Mouse (Mus musculus) natural killer cell, adult 2 months (primary cell): ENCODE data around the gene Arl3.

Experiments used
- DNase-seq, 2 experiments: peaks; one replicate each; pipeline ENCODE4 v3.0.0; 2022; ENCODE audit warnings: low spot score in 2 of 2

Arl3 gene

DNA sequence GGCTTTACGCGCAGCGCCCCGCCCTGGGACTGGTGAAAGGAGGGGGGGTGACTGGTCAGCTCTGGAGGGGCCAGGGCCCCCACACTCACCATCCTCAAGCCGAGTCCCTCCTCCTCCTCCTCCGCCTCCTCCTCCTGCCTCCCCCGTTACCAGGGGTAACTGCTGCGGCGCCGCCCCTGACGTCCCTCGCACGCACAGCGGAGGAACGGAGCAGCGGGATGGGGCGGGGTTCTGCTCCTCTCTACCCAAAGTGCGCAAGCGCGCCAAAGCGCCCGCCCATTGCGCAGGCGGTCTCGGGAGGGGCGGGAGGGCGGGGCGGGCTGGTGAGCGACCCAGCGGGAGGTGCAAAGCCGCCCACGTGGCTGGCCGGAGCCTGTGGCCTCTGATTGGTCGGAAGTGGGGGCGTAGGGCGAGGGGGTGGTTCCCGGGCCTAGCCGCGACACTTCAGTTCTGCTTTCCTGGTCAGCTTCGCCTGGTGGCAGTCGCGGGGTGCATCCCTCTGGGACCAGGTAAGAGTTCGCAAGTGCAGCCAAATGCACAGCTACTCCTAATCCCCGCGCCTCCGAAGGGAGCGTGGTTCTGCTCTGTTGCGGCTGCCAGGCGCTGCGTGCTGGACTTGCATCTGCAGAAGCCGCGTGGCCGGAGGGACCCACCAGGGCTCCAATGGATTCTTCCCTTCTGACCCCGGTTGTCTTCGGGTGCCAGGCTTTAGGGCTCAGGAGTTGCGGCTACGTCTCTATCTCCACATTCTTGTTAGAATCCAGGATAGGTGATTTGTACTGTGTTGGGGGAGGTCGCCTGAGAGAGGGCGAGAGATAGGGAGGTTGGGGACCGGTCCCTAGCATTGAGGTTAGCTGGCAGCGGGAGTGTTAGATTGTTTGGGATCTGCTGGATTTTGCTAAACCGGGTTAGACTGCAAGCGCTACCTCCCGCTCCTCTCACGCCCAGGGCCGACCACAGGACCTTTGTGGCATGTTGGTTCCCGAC lies at the start of gene Arl3, which contains the start of gene Sfxn2:
Gene Arl3 (minus strand): TSS at position 248 of the 987 bp plus-strand sequence.
Gene Sfxn2 (plus strand): TSS at position 415 of the 987 bp plus-strand sequence.
- peak; percentile 89 to 94 for DNase-seq

DNA sequence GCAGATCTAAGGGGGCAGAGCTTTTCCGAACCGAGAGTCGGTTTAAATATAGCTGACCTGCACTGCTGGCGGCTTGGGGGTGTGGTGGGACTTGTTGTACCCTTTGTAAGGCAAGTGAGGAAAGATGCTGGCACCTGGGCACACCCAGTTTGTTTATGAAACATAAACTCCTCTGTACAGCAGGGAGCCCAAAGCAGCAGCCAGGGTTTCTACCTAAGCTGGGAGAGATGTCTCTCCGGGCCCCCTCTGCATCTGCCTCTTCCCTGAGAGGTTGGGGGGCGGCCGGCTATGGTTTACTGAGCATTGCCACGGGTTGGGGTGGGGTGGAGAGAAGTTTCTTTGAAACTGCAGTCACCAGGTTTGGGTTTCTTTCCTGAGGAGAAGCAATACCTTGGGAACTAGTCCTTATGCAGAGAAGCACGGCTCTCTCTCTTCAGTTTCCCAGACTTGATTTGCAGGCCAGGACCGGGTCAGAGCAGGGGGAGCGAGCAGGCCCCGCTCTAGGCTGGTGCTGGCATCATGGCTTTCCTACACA lies 49.7 kb upstream of the Arl3 start:
- no peak for DNase-seq

DNA sequence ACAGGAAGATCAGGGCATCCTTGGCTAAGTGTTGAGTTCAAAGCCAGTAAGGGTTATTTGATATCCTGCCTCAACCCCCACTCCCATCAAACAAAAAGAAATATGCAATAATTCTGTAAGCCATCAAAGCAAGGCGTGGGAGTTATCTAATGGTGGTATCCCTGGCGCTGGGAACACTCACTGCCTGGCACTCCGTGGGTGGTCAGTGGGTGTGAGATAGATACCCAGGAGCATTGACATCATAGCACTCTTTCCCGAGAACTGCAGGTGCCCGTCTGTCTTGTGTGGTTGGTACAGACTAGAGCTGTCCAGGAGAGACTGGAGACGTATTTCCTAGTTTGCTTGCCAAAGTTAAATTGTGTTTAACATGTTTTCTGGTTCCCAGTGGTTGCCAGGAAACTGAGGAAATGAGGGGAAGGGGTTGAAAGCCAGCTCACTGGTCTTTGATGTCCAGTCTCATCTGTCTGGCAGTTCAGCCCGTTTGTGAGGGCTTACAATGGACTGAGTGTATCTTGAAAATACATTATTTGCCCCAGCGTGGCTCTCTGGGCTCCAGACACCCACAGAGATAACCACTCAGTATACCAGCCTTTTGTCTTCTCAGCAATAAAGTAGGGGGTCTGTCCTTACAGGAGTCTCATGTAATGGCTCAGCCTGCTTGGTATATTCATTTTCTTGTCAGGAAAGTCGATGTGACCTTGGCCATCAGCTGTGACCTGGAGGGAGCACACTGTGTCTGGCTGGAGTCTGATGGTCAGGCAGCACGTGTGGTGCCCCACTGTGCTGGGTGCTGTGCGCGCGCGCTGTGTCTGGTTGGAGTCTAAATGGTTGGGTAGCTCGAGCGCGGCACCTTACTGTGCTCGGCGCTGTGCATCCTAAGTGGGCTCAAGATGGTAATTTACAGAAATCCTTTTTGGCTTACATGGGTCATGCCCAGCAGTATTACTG lies 48.5 kb upstream of the Arl3 start:
- no peak for DNase-seq

DNA sequence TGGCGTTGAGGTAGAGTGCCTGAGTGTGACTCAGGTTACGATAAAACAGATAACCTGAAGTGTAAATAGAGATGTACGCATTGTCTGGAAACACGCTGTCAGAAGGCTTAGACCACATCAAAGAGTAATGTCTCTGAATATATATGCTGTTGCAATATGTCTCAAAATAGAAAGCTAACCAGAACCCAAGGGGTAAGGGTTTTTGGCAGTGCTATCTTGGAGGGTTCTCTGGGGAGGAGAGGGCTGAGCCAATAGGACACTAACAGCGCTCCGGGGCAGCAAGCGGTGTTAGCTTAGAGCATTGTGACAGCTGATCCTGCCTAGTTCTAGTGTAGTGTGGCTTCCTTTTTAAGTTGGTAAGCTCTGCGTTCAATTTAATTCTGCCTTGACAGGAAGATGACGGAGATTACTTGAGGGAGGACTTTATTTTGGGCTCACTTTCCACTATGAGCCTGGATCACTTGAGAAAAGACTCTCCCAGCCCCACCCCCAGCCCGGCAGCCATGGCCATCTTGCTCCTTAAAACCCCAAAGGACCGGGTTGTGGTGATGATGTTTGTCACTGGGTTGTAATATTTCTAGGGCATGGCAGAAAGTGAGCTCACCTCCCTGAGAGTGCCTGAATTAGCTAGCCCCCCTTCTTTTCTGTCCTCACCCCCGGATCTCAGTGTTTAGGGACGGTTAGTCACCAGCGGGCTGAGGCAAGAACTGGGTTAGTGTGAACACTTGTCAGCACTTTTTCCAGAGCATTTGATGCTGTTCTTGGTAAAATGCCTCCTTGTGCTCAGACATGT lies 47.2 kb upstream of the Arl3 start:
- peak; percentile 70 to 82 for DNase-seq

DNA sequence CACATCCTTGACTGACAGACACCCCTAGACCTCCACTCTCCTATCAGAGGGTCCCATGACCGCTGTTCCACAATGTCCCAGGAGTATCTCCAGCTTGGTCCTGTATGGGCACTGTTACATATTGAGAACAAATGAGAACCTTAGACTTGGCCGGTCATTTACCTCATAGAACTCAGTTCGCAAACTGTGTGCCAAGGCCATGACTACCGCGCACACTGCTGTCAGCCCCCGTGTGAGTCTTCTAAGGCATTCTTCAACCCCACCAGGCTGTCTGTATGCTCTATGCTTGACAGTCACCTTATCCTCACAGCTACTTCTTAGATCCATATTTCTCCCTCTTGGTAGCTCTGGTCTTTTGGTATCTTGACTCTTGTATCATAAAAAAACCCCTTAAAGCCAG lies 46.5 kb upstream of the Arl3 start:
- no peak for DNase-seq

DNA sequence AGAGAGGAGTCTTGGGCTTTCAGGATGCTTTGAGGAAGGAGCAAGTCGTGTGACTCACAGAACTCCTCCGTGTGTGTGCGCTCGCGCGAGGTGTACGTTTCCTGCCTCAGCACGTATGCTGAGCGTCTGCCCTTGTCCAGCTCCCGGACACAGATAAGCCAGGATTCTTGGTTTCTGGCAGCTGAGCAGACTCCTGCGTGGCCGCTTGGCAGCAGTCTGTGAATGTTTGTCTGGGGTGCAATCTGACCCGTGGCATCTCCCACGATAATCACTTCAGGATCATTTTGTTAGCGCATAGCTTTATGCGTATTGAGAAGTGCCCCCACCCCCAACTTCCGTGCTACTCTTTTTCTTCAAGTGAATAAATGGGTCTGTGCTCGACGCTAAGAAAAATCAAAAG lies 46.0 kb upstream of the Arl3 start:
- no peak for DNase-seq

DNA sequence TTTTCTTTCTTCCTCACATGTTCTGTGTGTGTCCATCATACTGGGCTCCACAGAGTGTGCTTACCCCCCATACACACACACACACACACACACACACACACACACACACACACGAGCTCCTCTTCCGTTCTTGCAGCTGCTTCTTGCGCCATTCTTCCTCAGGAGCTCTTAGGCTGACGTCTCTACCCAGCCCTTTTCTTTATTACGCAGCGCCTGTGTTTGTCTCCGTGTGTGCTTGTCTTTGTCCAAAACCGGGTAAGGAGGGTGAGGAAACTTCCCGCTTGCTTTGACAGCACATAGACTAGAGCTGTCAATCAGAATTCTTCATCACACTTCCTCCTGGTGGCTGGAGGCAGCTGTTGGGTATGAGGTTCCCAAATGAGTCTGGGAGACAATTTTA lies 45.3 kb upstream of the Arl3 start:
- DNase-seq, result no peak

DNA sequence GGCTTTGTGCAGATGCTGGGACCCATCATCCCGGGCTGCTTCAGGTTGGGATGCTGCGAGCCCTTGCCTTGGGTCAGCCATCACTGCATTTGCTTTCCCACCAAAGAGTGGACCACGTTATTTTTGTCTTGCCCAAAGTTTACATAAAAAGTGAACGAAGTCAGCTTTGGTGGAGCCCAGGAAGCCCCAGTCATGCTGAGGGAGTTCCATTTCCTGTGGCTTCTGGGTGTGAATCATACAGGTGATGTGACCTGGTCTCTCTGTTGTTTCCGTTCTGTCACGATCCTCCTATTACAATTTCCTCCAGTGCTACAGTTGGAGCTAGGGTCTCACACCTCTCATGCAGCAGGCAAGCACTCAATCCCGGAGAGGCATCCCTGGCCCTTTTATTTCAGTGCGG lies 44.4 kb upstream of the Arl3 start:
- DNase-seq, result peak; percentile 47 to 53

DNA sequence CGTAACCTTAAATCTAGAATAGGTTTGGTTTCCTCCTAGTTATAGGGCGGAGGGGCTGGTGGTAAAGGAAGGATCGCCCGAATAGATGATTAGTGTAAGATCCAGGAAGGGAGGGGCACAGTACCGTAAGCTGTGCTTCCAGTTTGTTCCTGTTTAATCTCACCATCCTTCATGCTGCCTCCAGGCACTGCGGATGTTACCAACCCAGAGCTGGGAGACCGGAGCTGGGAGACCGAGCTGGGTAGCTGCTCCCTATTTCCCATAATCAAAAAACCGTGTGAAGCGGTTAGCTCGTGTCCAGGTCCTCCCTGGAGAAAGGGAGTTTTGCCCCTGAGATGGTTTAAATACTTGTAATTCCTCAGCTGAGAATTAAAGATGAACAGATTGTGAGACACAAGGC lies 43.4 kb upstream of the Arl3 start:
- DNase-seq, result no peak

DNA sequence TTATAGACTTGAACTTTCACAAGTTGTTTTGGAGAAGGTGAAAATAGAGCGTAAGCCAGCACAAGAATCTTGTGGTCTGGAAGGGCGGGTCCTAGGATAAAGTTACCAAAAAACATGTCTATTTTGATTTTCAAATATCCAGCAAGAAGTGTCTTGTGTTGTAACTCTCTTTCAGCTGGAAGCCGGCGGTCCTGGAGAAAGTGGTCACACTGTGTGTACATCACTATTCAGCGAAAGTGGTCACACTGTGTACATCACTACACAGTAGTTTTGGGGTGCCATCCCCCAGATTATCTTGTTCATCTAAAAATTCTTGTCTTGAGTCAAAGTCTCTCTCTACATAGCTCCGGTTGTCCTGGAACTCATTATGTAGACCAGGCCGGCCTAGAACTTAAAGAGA lies 35.2 kb upstream of the Arl3 start:
- DNase-seq, result no peak

DNA sequence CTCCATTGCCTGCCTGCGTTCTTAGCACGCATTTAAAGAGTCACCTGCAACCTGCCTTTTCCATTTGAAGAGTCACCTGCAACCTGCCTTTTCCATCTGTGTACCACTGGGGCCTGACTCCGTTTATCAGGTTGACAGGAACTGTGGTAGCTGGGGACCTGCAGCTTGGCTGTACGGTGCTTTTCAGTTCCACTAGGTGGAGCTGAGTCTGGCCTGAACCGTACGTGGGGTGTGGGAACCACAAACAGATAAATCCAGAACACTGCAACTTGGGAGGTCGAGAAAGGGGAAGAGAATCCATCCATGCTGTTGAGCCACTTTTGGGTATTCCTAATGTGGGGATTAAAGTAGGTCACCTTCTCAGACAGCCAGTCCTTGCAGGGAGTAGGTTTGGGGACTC lies 34.4 kb upstream of the Arl3 start:
- peak; percentile 34 to 43 for DNase-seq

DNA sequence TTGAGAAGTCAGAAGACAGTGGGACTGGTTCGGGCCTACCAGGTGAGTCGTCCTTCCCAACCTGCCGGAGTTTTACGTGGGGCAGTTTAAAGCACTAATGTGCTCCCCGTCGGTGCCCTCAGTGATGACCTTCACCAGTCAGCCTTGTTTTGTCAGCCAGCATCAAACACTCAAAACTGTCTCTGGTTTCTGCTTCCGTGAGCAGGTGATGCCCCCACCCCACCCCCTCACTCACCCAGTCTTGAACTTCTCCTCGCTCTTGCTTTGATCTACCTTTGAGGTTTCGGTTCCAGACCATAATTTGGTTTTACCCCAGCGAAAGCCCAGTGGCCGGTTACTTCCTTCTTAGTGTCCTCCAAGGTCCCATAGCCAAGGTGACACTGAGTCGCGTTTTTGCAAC lies 33.7 kb upstream of the Arl3 start:
- peak; percentile 48 to 50 for DNase-seq

DNA sequence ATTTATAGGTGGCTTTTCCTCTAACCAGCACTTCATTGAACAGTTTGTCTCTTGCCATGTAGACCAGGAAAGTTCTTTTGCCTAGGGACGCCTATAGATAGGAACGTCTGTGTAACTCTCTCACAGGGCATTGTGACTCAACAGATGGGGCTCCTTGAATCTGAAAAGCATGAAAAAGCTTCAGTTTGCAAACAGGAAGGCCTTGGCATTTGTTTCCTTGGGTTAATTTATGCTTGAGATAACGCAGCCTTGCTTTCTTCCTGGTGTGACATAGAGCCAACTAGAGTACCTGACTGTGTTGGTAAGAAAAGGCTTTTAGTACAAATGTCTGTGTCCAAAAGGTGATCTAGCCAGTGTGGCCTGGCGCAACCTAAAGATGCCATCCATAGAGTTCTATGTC lies 29.4 kb upstream of the Arl3 start:
- DNase-seq, result no peak

DNA sequence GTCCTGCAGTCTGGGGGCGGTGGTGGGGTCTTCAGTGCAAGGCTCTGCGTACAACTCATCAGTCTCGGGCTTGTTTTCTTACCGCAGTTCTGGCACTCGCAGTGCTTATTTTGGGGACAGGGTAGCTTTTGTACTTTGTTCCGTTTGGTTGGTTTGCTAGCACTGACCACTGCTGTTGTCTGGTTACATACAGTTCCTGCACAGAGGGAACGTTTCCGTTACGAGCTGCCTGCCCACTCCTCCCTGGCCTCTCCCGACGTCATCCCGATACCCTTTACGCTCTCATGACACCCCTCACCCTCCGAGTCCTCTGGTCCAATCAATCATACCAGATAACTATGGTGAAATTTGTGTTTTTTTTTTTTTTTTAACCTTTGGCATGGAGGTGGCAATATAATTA lies 28.5 kb upstream of the Arl3 start:
- DNase-seq, result peak in 1 of 2 experiments; percentile 19

DNA sequence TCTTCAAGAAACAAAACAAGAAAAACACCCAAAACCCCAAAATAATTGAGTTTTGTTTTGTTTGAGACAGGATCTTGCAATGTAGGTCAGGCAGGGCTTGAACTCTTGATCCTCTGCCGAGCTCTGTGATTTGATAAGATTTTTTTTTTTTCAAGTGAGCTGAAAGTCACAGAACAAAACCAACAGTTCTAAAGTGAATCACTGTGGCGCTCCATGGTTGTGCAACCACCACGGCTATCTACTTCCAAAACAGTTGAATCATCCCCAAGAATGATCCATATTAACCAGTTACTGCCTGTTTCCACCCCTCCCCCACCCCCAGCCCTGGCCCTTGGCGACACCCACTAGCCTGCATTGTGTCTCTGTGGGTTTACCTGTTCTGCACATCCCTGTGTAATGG lies 27.4 kb upstream of the Arl3 start:
- no peak for DNase-seq

DNA sequence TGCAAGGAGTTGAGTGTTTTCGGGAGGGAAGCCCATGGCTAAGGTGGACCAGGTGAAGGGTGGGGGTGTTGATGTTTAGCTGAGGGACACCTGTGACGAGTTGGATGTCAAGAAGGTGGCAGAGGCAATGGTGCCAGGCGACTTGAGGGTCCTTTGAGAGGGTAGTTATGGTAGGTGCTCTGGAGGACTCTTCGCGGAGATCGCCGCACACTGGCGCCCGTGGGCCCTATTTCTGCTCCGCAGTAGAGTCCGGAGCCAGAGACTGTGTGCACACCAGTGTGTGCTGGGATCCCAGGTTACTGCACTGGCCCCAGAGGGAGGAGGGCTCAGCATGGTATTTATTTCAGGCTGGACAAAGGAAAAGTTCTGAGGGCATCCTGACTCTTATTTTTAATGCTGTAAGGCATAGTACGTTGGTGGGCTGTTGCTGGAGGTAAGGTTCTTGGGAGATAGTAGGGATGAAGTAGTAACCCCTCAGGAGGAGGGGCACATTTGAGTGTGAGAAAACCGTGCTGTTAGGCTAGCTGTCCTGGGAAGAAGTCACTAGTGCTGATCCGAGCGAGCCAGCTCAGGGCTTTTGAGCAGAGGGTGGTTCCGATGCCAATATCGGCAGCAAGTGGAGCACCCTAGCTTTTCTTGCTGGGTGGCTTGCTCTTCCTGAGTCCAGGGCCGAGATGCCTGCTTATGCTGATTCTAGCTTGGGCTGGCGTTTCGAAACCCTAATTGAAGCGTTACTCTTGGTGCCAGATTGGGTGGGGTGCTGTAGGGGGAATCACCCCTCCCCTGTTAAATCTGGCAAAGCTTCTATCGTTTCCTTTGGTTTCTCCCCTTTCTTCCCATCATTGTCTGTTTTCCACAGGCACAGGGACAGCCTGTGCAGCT lies 26.6 kb upstream of the Arl3 start:
- no peak for DNase-seq

DNA sequence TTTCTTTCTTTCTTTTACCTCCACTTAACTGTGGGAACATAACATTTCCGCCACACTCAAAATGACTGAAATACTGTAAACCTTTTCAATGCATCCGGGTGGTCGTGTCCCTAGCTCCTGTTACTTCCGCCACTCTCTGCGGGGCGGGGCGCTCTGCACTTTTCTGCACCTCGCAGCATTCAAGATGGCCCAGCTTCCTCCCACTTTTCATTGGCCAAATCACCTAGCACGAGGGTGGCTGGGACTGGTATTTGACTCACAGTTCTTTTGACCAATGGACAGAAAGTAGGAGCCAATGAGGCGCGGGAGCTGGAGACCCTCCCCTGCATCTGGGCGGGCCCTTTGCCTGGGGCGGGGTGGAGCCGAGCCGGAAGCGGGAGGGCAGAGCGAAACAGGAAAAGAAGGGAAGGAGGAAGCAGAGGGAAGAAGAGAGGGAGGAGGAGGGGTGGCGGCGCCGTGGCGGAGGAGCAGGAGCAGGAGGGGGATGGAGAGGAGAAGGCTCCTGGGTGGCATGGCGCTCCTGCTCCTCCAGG lies 25.8 kb upstream of the Arl3 start, which contains the start of gene Wbp1l:
Gene Wbp1l (plus strand): TSS at position 365 of the 533 bp plus-strand sequence.
- peak; percentile 98 for DNase-seq

DNA sequence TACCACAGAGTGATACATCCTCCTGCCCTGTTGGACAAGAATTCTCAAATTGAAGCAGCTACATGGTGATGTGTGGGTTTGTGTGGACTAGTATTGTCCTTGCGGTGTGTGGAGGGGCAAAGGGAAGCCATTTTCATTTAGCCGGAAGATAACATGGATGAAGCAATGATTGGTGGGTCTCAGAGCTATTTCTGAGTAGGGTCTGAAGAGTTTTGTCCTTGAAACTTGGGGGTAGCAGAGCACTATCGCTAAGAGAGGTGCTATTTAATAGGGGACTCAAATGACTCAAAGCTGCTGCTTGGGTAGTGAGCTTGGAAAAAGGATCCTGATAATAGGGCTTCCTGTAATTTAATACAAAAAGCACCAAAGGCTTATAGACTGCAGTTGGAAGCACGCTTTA lies 25.2 kb upstream of the Arl3 start:
- no peak for DNase-seq

DNA sequence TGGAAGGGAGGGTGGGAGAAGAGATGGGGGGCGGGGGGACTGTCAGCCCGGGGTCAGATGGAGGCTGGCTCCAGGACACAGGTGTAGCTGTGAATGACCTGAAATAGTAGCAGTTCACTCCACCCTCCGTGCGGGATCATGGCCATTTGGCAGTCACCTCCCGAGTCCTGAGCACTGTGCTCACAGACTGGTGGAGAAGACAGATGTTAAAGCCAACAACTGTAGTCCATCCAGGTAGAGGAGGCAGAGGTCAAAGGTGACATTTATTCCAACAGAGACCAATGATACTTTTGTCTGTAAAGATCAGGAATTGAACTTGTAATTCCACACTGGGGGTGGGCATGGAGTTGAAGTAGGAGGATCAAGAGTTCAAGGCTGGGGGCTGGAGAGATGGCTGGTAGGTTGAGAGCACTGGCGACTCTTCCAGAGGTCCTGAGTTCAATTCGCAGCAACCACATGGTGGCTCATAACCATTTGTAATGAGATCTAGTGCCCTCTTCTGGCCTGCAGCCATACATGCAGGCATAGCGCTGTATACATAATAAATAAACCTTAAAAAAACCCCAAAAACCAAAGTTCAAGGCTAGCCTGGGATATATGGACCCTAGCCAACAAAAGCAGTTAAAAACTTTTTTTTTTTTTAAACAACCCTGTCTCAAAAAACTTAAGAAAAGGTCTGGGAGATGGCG lies 19.9 kb upstream of the Arl3 start:
- DNase-seq, result no peak
